Mouse (Mus musculus) adrenal gland, postnatal 10 days (tissue): ENCODE data around the gene Miga1. TPM values are rescaled to one million over a fixed set of nuclear protein-coding genes. Genes with fewer than 3 reads are reported as not detected.

Experiments used
- DNase-seq: peaks from one replicate; pipeline ENCODE4 v3.0.0; 2021; ENCODE audit warnings: mixed read lengths
- total RNA-seq, 2 experiments: library from RNA; stranded (reverse); gene quantifications; 2 replicates each; pipeline ENCODE4 v1.2.3; 2021

The Miga1 gene
- total RNA-seq, 2 experiments from 2014 or later, result 11.3 to 11.8 TPM

GRCm38 (mm10) chr3:152245273-152245910, 94.8 kb downstream of the Miga1 start:
- DNase-seq, result no peak

GRCm38 (mm10) chr3:152243304-152243703, 96.9 kb downstream of the Miga1 start:
- DNase-seq, result no peak

DNA sequence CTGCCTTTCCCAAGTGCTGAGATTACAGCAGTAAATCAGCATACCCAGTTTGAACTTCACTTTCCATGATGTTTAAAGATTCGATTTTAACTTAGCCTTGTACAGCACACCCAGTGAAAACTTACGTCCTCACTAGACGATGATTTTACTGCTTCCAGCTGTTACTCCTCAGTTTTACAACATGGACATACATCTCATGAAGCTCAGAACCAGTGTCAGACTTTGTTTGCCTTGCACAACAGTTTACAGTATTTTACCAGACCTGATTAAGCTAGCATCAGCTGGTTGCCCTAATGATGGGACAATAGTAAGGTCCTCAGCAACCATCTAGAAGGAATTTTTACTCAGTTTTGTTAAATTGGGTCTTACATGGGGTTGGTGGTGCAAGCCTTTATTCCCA, 99.1 kb downstream of the Miga1 start:
- no peak for DNase-seq

GRCm38 (mm10) chr3:152239592-152239991, 100.6 kb downstream of the Miga1 start:
- no peak for DNase-seq

GRCm38 (mm10) chr3:152238836-152239235, 101.4 kb downstream of the Miga1 start:
- DNase-seq, result no peak

GRCm38 (mm10) chr3:152235805-152236204, 104.4 kb downstream of the Miga1 start:
- DNase-seq, result no peak

GRCm38 (mm10) chr3:152235238-152235637, 105.0 kb downstream of the Miga1 start:
- no peak for DNase-seq

DNA sequence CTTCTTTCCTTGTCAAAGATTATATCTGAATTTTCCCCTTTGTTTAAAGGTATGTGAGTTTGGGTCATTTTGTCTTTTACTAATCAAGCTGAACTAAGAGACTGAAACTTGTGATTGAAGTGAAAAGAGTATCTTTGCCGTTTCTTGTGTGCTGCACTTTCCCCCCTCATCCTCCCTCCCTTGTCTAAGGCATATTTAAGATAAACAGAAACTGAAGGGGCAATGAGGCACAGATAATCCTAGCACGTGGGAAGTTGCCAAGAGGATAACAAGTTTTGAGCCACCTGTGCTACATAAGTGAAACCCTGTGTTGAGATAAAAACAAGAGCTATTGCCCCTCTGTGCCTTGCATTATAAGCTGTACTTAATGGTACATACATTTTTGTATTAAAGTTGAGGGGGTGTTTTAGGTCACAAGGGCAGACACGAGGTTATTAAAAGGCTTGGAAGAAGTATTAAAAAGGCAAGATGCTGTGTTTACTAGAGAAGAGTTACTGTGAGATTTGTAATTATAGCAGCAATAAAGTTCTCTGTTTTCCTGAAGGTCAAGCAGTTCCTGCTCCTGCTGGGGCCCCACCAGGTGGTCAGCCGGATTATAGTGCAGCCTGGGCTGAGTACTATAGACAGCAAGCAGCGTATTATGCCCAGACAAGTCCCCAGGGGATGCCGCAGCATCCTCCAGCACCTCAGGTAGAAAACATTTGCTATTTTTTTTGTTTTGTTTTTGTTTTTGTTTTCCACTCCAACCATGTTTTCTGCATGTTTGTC, 108.7 kb downstream of the Miga1 start:
- DNase-seq, result no peak

- no peak for DNase-seq
These were observed 110.9 kb downstream of the Miga1 start for GRCm38 (mm10) chr3:152229271-152229670.

DNA sequence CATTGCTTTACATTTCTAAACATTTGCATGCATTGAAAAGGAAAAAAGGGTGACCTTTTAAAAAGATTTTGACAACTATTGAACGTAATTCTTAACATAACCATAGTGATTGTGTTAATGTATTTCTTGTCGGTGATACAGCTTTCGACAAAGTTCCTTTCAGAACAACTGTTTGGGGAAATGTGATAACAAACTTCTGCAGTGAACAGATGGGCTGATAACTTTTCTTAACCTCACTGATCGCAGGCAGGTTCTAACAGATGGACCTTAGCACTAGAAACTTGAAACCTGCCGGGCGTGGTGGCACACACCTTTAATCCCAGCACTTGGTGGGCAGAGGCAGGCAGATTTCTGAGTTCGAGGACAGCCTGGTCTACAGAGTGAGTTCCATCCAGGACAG, 111.4 kb downstream of the Miga1 start:
- no peak for DNase-seq

DNA sequence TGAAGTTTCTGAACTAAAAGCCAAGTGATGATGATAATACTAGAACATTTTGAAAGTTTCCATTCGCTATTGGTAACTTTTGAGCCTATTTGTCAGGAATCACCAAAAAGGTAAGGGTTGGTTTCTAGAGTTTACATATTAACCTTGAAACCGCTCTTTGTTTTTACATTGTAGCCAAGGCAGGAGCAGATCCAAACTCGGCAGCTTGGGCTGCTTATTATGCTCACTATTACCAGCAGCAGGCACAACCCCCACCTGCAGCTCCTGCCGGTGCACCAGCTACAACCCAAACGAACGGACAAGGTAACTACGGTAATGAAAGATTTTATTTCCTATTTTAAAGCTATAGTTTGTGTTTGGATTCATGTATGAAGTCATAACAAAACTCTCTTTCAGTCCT, 114.3 kb downstream of the Miga1 start:
- DNase-seq, result no peak

DNA sequence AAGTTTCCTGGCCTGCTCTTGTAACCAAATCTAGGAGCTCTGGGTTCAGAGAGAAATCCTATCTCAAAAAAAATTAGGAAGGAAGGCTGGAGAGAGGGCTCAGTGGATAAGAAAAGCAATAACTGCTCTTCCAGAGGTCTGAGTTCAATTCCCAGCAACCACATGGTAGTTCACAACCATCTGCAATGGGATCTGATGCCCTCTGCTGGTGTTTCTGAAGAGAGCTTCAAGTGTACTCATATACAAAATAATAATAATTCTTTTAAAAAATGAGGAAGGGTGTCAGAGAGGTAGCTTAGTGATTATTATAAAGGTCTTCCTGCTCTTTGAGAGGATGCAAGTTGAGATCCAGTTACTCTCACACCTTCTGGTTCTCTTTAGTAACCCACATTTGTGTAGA, 115.3 kb downstream of the Miga1 start:
- no peak for DNase-seq

Other genes starting within 250 kb of the Miga1 start
- 1 to 10 TPM in 1 of 2 experiments, under 1 TPM in 1; 0.94 to 1.7 TPM for gene Gipc2, start 174.2 kb downstream of the Miga1 start, total RNA-seq
- 10 to 100 TPM; 41.2 to 41.6 TPM for gene Dnajb4, start 130.1 kb downstream of the Miga1 start, total RNA-seq
- 100 to 1,000 TPM; 101 to 147 TPM for gene Fubp1, start 130.0 kb downstream of the Miga1 start, total RNA-seq
- 10 to 100 TPM in 1 of 2 experiments, 1 to 10 TPM in 1; 8.6 to 30.7 TPM for gene Nexn, start 74.1 kb downstream of the Miga1 start, total RNA-seq
- 10 to 100 TPM; 65.4 to 80.7 TPM for gene Usp33, start 6.1 kb upstream of the Miga1 start, total RNA-seq
- 10 to 100 TPM; 35.9 to 37.6 TPM for gene Zzz3, start 55.1 kb upstream of the Miga1 start, total RNA-seq